Mouse (Mus musculus): ENCODE measurements around the gene Pdzrn4. TPM values are rescaled to one million over a fixed set of nuclear protein-coding genes. Genes with fewer than 3 reads are reported as not detected.

Pdzrn4 gene
- total and polyA plus RNA-seq, 3 experiments, result not detected

DNA sequence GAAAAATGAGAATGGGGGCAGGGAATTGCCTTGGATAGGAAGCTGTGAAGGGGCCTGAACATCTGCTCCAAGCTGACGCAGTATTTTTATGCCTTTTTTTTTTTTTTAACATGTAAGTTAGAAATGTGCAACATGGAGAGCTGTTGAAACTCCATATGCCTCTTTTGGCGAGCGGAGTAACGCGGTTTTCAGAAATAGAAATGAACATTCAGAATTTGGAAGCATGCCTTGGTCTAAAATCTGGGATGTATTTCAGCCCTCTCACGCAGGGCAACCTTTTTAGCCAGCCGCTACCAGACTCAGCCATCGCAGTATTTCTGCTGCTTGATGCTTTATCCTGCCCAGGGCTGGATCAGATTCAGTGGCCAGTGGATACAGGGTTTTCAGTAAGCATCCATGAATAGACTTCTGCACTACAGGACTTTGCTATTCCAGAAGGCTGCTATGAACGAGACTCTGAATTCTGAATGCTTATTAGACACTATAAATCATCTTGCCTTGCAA is 225.1 kb downstream of the Pdzrn4 start:
- H3K4me3 ChIP-seq (ENCODE audit: control insufficient read depth in 1 of 2, insufficient read depth in 1 of 2, low read depth in 2 of 2, low read length in 2 of 2), result no peak overlapping the region
- no peak overlapping the region for H3K27ac ChIP-seq (ENCODE audit: control insufficient read depth, low read depth, low read length)
- no peaks in the 10 kb centered on the region for H3K79me2 ChIP-seq (ENCODE audit: control insufficient read depth, insufficient read depth, low read length, poor library complexity)
- H3K36me3 ChIP-seq (ENCODE audit: control insufficient read depth in 1 of 2, insufficient read depth in 2 of 2, low read length in 2 of 2), result no peaks in the 10 kb centered on the region
- no peaks in the 10 kb centered on the region for H3K4me1 ChIP-seq (ENCODE audit: control insufficient read depth in 1 of 2, insufficient read depth in 2 of 2, low read length in 2 of 2)
- no peak for DNase-seq (ENCODE audit: low read depth, low spot score)
- no peaks in the 10 kb centered on the region for H3K9me3 ChIP-seq (replicated peaks; ENCODE audit: insufficient read depth, low read length)
- H3K27me3 ChIP-seq (ENCODE audit: control insufficient read depth in 1 of 2, insufficient read depth in 2 of 2, low read length in 2 of 2), result no peaks in the 10 kb centered on the region
- H3K9ac ChIP-seq (ENCODE audit: control insufficient read depth, low read depth, low read length, poor library complexity, severe bottlenecking), result no peak overlapping the region
- TF ChIP-seq JUND (IDR thresholded peaks at IDR 0.05; ENCODE audit: low read depth, low read length), result no peak
- TF ChIP-seq ZKSCAN1 (IDR thresholded peaks at IDR 0.05; ENCODE audit: low read depth, low read length), result no peak
- TF ChIP-seq E2F4 (IDR thresholded peaks at IDR 0.05; ENCODE audit: borderline replicate concordance, low read depth, low read length), result no peak
- TF ChIP-seq ZC3H11A (IDR thresholded peaks at IDR 0.05; ENCODE audit: low read depth, low read length), result no peak
- no peak for TF ChIP-seq RCOR1 (IDR thresholded peaks at IDR 0.05; ENCODE audit: low read depth, low read length)
- no peak for TF ChIP-seq HCFC1 (IDR thresholded peaks at IDR 0.05; ENCODE audit: low read depth, low read length)
- TF ChIP-seq CTCF (IDR thresholded peaks at IDR 0.05 in 2 of 3, conservative IDR thresholded peaks at IDR 0.05 in 1 of 3; ENCODE audit: control insufficient read depth in 1 of 3, insufficient read depth in 1 of 3, low read depth in 2 of 3, low read length in 3 of 3, poor library complexity in 1 of 3, severe bottlenecking in 1 of 3), result no peak
- no peak for TF ChIP-seq CHD2 (IDR thresholded peaks at IDR 0.05; ENCODE audit: low read length)
- no peak for TF ChIP-seq SIN3A (IDR thresholded peaks at IDR 0.05; ENCODE audit: low read length)
- TF ChIP-seq POLR2AphosphoS2 (IDR thresholded peaks at IDR 0.05; ENCODE audit: low read length), result no peak
- TF ChIP-seq MXI1 (IDR thresholded peaks at IDR 0.05; ENCODE audit: low read depth, low read length), result no peak
- TF ChIP-seq ELF1 (IDR thresholded peaks at IDR 0.05; ENCODE audit: low read depth, low read length), result no peak
- no peak for TF ChIP-seq MYC (IDR thresholded peaks at IDR 0.05; ENCODE audit: low read depth, low read length)
- no peak for TF ChIP-seq MAX (IDR thresholded peaks at IDR 0.05; ENCODE audit: low read length)
- no peak for TF ChIP-seq MEF2A (IDR thresholded peaks at IDR 0.05; ENCODE audit: extremely low read depth, insufficient replicate concordance, low read depth, low read length, poor library complexity, severe bottlenecking)
- no peak for TF ChIP-seq KAT2A (conservative IDR thresholded peaks at IDR 0.05; ENCODE audit: low read depth, low read length)
- TF ChIP-seq GABPA (IDR thresholded peaks at IDR 0.05; ENCODE audit: low read depth, low read length), result no peak
- TF ChIP-seq USF2 (IDR thresholded peaks at IDR 0.05; ENCODE audit: borderline replicate concordance in 1 of 2, insufficient read depth in 1 of 2, low read depth in 1 of 2, low read length in 2 of 2), result no peak
- TF ChIP-seq MAZ (IDR thresholded peaks at IDR 0.05; ENCODE audit: low read depth, low read length), result no peak

DNA sequence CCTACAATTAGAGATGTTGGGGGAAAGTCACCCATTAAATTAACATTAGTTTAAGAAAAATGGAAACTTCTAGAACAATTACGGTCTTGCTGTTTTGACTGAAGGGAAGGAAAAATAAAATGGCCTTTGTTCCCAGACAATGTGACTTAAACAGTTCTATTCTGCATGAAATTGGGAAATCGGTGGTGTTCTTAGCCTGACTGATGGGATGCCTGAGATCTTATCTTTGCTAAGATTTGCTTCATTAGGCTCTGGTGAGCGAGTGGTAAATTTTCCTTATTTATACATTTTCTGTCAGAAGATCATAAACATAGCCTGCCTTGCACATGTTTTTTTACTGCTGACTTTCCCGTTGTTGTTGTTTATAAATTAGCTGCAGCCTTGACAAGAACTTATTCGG is 225.6 kb downstream of the Pdzrn4 start:
- no peaks in the 10 kb centered on the region for H3K9me3 ChIP-seq (replicated peaks; ENCODE audit: insufficient read depth, low read length)
- H3K79me2 ChIP-seq (ENCODE audit: control insufficient read depth, insufficient read depth, low read length, poor library complexity), result no peaks in the 10 kb centered on the region
- TF ChIP-seq ZKSCAN1 (IDR thresholded peaks at IDR 0.05; ENCODE audit: low read depth, low read length) (no peak), ZC3H11A (IDR thresholded peaks at IDR 0.05; ENCODE audit: low read depth, low read length) (no peak), ETS1 (IDR thresholded peaks at IDR 0.05; ENCODE audit: low read depth, low read length) (no peak), MEF2A (IDR thresholded peaks at IDR 0.05; ENCODE audit: extremely low read depth, insufficient replicate concordance, low read depth, low read length, poor library complexity, severe bottlenecking) (no peak), ZNF384 (IDR thresholded peaks at IDR 0.05; ENCODE audit: low read depth, low read length) (no peak), RAD21 (IDR thresholded peaks at IDR 0.05; ENCODE audit: low read depth, low read length) (no peak), GATA1 (IDR thresholded peaks at IDR 0.05; ENCODE audit: low read depth, low read length) (no peak), MAFK (IDR thresholded peaks at IDR 0.05; ENCODE audit: borderline replicate concordance, low read depth, low read length) (no peak)
- no peaks in the 10 kb centered on the region for H3K27me3 ChIP-seq (ENCODE audit: control insufficient read depth in 1 of 2, insufficient read depth in 2 of 2, low read length in 2 of 2)
- no peak overlapping the region for H3K27ac ChIP-seq (ENCODE audit: control insufficient read depth, low read depth, low read length)
- no peak for DNase-seq (ENCODE audit: low read depth, low spot score)
- H3K36me3 ChIP-seq (ENCODE audit: control insufficient read depth in 1 of 2, insufficient read depth in 2 of 2, low read length in 2 of 2), result no peaks in the 10 kb centered on the region
- no peaks in the 10 kb centered on the region for H3K4me1 ChIP-seq (ENCODE audit: control insufficient read depth in 1 of 2, insufficient read depth in 2 of 2, low read length in 2 of 2)
- no peak overlapping the region for H3K9ac ChIP-seq (ENCODE audit: control insufficient read depth, low read depth, low read length, poor library complexity, severe bottlenecking)
- H3K4me3 ChIP-seq (ENCODE audit: control insufficient read depth in 1 of 2, insufficient read depth in 1 of 2, low read depth in 2 of 2, low read length in 2 of 2), result no peak overlapping the region

All from MEL (cell line).